Mouse (Mus musculus) heart, adult 2 months (tissue): ENCODE measurements around the gene Vps54. TPM values are rescaled to one million over a fixed set of nuclear protein-coding genes. Genes with fewer than 3 reads are reported as not detected.

Source experiments
- DNase-seq, 2 experiments: peaks; one replicate each; pipeline ENCODE4 v3.0.0; 2021
- H3K27ac ChIP-seq: fragments of 200-600 bp; 2 replicates; pipeline ENCODE4 v1.8.1; 2022
- H3K27me3 ChIP-seq: fragments of 200-500 bp; 2 replicates; pipeline ENCODE4 v1.6.1; 2012; ENCODE audit warnings: mild to moderate bottlenecking, low read length, inconsistent platforms, mixed read lengths; ENCODE audit not compliant: control insufficient read depth, insufficient read depth
- H3K36me3 ChIP-seq: fragments of 200-500 bp; 2 replicates; pipeline ENCODE4 v1.6.1; 2012; ENCODE audit warnings: low read length, inconsistent platforms; ENCODE audit not compliant: control insufficient read depth, insufficient read depth
- H3K4me1 ChIP-seq: fragments of 200-500 bp; 2 replicates; pipeline ENCODE4 v1.6.1; 2011; ENCODE audit warnings: low read length; ENCODE audit not compliant: control insufficient read depth, insufficient read depth
- H3K4me3 ChIP-seq: fragments of 200-600 bp; 2 replicates; pipeline ENCODE4 v1.8.1; 2022
- H3K79me2 ChIP-seq: fragments of 200-500 bp; replicated peaks from 2 replicates; pipeline ENCODE4 v1.6.1; 2012; ENCODE audit warnings: mild to moderate bottlenecking, inconsistent platforms, low read length, moderate library complexity, mixed read lengths; ENCODE audit not compliant: control insufficient read depth, insufficient read depth
- H3K9ac ChIP-seq: fragments of 200-500 bp; 2 replicates; pipeline ENCODE4 v1.6.1; 2012; ENCODE audit warnings: low read depth, mild to moderate bottlenecking, control low read depth, inconsistent platforms, low read length, mixed read lengths
- CTCF ChIP-seq: fragments of 200-600 bp; IDR thresholded peaks from 2 replicates; pipeline ENCODE4 v1.8.1; 2022; ENCODE audit warnings: antibody characterized with exemption, mild to moderate bottlenecking, moderate library complexity
- EP300 ChIP-seq: fragments of 200-500 bp; IDR thresholded peaks from 2 replicates; pipeline ENCODE4 v1.6.1; 2011; ENCODE audit warnings: low read depth, low read length, control low read depth; ENCODE audit not compliant: insufficient read depth
- POLR2A ChIP-seq: fragments of 200-500 bp; IDR thresholded peaks from 2 replicates; pipeline ENCODE4 v1.6.1; 2011; ENCODE audit warnings: mild to moderate bottlenecking, low read depth, low read length, control low read depth; ENCODE audit not compliant: insufficient read depth
- WGBS: fragments of 180-500 bp; shearing (Covaris S2); methylation state at CpG from one replicate; pipeline ENCODE4 v1.1.7; 2018; 5-methylcytosine and 5-hydroxymethylcytosine counted together
- intact Hi-C: fragments of 180-260 bp; cut with DNase I; formaldehyde crosslinking; loops from one replicate; pipeline ENCODE4 v1.15.1; 2025
- polyA plus RNA-seq: library from polyadenylated mRNA; depleted of rRNA; stranded (reverse); fragments of >200 nt; gene quantifications from 2 replicates; pipeline ENCODE4 v1.2.3, GENCODE M21; 2012
- total RNA-seq, 2 experiments: library from RNA; stranded (reverse); gene quantifications; 2 replicates each; pipeline ENCODE4 v1.2.3; 2021

Gene Vps54
- total and polyA plus RNA-seq, 3 experiments: 7.9 to 18.8 (median 17.8) TPM

GRCm38 (mm10) chr11:21295486-21295885 is 56.4 kb downstream of the Vps54 start:
- intact Hi-C loops: no loop called here
- TF ChIP-seq CTCF (no peak), POLR2A (no peak), EP300 (no peak)

GRCm38 (mm10) chr11:21303619-21304018 is 64.5 kb downstream of the Vps54 start:
- WGBS: 88% methylated on average over 3 of the region's 3 CpGs
- Histone ChIP-seq H3K27ac (no peak overlapping the region), H3K9ac (no peak overlapping the region)

More at GRCm38 (mm10) chr11:21295486-21295885, 56.4 kb downstream of the Vps54 start:
- 57% methylated on average over 5 of the region's 5 CpGs for WGBS
- Histone ChIP-seq H3K79me2 (no peaks in the 10 kb centered on the region), H3K4me1 (peaks cover 1% of the 10 kb centered on the region; the same call in 1 of the 2 replicates), H3K36me3 (no peaks in the 10 kb centered on the region; the same call in 1 of the 2 replicates), H3K27me3 (no peaks in the 10 kb centered on the region), H3K27ac (no peak overlapping the region), H3K4me3 (no peak overlapping the region), H3K9ac (no peak overlapping the region)
- no peak for DNase-seq

GRCm38 (mm10) chr11:21307078-21307668 is 68.1 kb downstream of the Vps54 start:
- H3K4me1 ChIP-seq: no peaks in the 10 kb centered on the region; the same call in 1 of the 2 replicates
- no peak for DNase-seq
- H3K27me3 ChIP-seq: no peaks in the 10 kb centered on the region
- intact Hi-C loops: no loop called here
- 50% methylated on average over 5 of the region's 5 CpGs for WGBS
- no peak overlapping the region for H3K4me3 ChIP-seq
- no peak overlapping the region for H3K27ac ChIP-seq
- no peak overlapping the region for H3K9ac ChIP-seq
- H3K79me2 ChIP-seq: peaks cover 1% of the 10 kb centered on the region; the same call in 1 of the 2 replicates
- TF ChIP-seq CTCF (no peak), POLR2A (no peak), EP300 (no peak)
- H3K36me3 ChIP-seq: peaks cover 7% of the 10 kb centered on the region

More at GRCm38 (mm10) chr11:21303619-21304018, 64.5 kb downstream of the Vps54 start:
- no peak overlapping the region for H3K4me3 ChIP-seq
- no peaks in the 10 kb centered on the region for H3K27me3 ChIP-seq
- intact Hi-C loops: no loop called here
- no peaks in the 10 kb centered on the region; the same call in 1 of the 2 replicates for H3K4me1 ChIP-seq
- no peak for DNase-seq
- H3K36me3 ChIP-seq: peaks cover 7% of the 10 kb centered on the region
- H3K79me2 ChIP-seq: peaks cover 1% of the 10 kb centered on the region; the same call in 1 of the 2 replicates
- TF ChIP-seq POLR2A (no peak), EP300 (no peak), CTCF (no peak)

- peaks cover 7% of the 10 kb centered on the region for H3K36me3 ChIP-seq
- peaks cover 1% of the 10 kb centered on the region; the same call in 1 of the 2 replicates for H3K79me2 ChIP-seq
- no peak overlapping the region for H3K4me3 ChIP-seq
- no peaks in the 10 kb centered on the region; the same call in 1 of the 2 replicates for H3K4me1 ChIP-seq
- TF ChIP-seq POLR2A (no peak), EP300 (no peak), CTCF (peak; percentile 78)
- intact Hi-C loops: loop anchor here (2.0 kb wide), 1 partner anchor 145 kb away; no protein-coding TSS in a partner anchor
- DNase-seq: peak in 1 of 2 experiments; percentile 37
- H3K27me3 ChIP-seq: no peaks in the 10 kb centered on the region
- WGBS: 77% methylated on average over 5 of the region's 5 CpGs
- H3K27ac ChIP-seq: no peak overlapping the region
- no peak overlapping the region for H3K9ac ChIP-seq
These were observed 69.0 kb downstream of the Vps54 start for GRCm38 (mm10) chr11:21308119-21308518.

GRCm38 (mm10) chr11:21309516-21309915 is 70.4 kb downstream of the Vps54 start:
- no peak for DNase-seq
- H3K79me2 ChIP-seq: peaks cover 1% of the 10 kb centered on the region; the same call in 1 of the 2 replicates
- intact Hi-C loops: loop anchor here (2.0 kb wide), 1 partner anchor 143 kb away; no protein-coding TSS in a partner anchor
- H3K4me1 ChIP-seq: no peaks in the 10 kb centered on the region; the same call in none of the 2 replicates
- H3K27ac ChIP-seq: no peak overlapping the region
- no peak overlapping the region for H3K4me3 ChIP-seq
- H3K27me3 ChIP-seq: no peaks in the 10 kb centered on the region
- no peak overlapping the region for H3K9ac ChIP-seq
- WGBS: 82% methylated on average over 6 of the region's 6 CpGs
- TF ChIP-seq CTCF: no peak
- H3K36me3 ChIP-seq: peaks cover 7% of the 10 kb centered on the region

- H3K36me3 ChIP-seq: peaks cover 5% of the 10 kb centered on the region; the same call in 1 of the 2 replicates
- intact Hi-C loops: no loop called here
- H3K79me2 ChIP-seq: no peaks in the 10 kb centered on the region
- no peak overlapping the region for H3K27ac ChIP-seq
- WGBS: 70% methylated on average over 9 of the region's 9 CpGs
- no peak overlapping the region for H3K9ac ChIP-seq
- no peaks in the 10 kb centered on the region; the same call in 1 of the 2 replicates for H3K4me1 ChIP-seq
- DNase-seq: peak; percentile 33 to 42
- TF ChIP-seq CTCF (no peak), POLR2A (no peak), EP300 (no peak)
- no peaks in the 10 kb centered on the region for H3K27me3 ChIP-seq
- no peak overlapping the region for H3K4me3 ChIP-seq
These were observed 75.0 kb downstream of the Vps54 start for GRCm38 (mm10) chr11:21313922-21314657.
